In genomic region chr8:104592566-104592965, GRCm38 (mm10) we compare ENCODE assay signal across 11 mouse cellular contexts. TPM values are rescaled to one million over a fixed set of nuclear protein-coding genes. Genes with fewer than 3 reads are reported as not detected.
A peak's percentile ranks its signal among the peaks of the same experiment; 100 is the strongest.
DNase-seq lines count a peak whose midpoint lies in the region; ATAC-seq and TF ChIP-seq lines count a peak whose summit lies in the region.
"Had no signal": no experiment of that assay in that cellular context is flagged by ENCODE, and none has a peak within 500 bp of the region (broad histone marks: within the 10 kb centered on the region; RNA-seq: fewer than 3 reads in every experiment).

No protein-coding gene starts in this region.

- ATAC-seq in lung, embryonic 14.5 days (ENCODE audit: insufficient read depth) = no peak
- no peak for ATAC-seq in hindbrain, embryonic 12.5 days (ENCODE audit: low FRiP score)
- no peak for ATAC-seq in liver, embryonic 13.5 days (ENCODE audit: low read depth)
- no peak for ATAC-seq in stomach, embryonic 16.5 days (ENCODE audit: insufficient read depth, low FRiP score)
- no peak for ATAC-seq in erythroblast, adult 5-6 weeks (replicated peaks; ENCODE audit: low FRiP score, poor library complexity, severe bottlenecking)

- H3K4me3 ChIP-seq in lung, embryonic 14.5 days (ENCODE audit: low read depth, low read length) = no peak overlapping the region
- H3K4me3 ChIP-seq in hindbrain, embryonic 12.5 days = no peak overlapping the region
- 0 out of 2 replicates have a peak overlapping the region, but pooled peaks have one; percentile 74 for H3K4me3 ChIP-seq in liver, embryonic 13.5 days (replicated peaks)
- H3K4me3 ChIP-seq in stomach, embryonic 16.5 days (replicated peaks; ENCODE audit: low read length) = no peak overlapping the region

- TF ChIP-seq CTCF in lung, embryonic 14.5 days (IDR thresholded peaks at IDR 0.05; ENCODE audit: low read depth) = no peak

- H3K4me2 ChIP-seq in lung, embryonic 14.5 days = peak overlapping the region; percentile 80; the same call in 1 of the 2 replicates
- peak overlapping the region; percentile 79 for H3K4me2 ChIP-seq in hindbrain, embryonic 12.5 days (replicated peaks)
- H3K4me2 ChIP-seq in liver, embryonic 13.5 days = peak overlapping the region; percentile 94
- peak overlapping the region; percentile 77 for H3K4me2 ChIP-seq in stomach, embryonic 16.5 days (ENCODE audit: low read depth, low read length)

- peaks cover 34% of the 10 kb centered on the region for H3K36me3 ChIP-seq in lung, embryonic 14.5 days (ENCODE audit: insufficient read depth)
- peaks cover 22% of the 10 kb centered on the region for H3K36me3 ChIP-seq in hindbrain, embryonic 12.5 days
- peaks cover 33% of the 10 kb centered on the region for H3K36me3 ChIP-seq in liver, embryonic 13.5 days
- peaks cover 14% of the 10 kb centered on the region for H3K36me3 ChIP-seq in stomach, embryonic 16.5 days (ENCODE audit: control insufficient read depth, insufficient read depth, low read length)

- 47% methylated on average over 6 of the region's 6 CpGs for WGBS in lung, embryonic 14.5 days
- WGBS in hindbrain, embryonic 12.5 days = 78% methylated on average over 6 of the region's 6 CpGs
- 71% methylated on average over 6 of the region's 6 CpGs for WGBS in liver, embryonic 13.5 days (ENCODE audit: insufficient replicate concordance)
- WGBS in stomach, embryonic 16.5 days = 54% methylated on average over 6 of the region's 6 CpGs

- no peaks in the 10 kb centered on the region for H3K9me3 ChIP-seq in lung, embryonic 14.5 days (ENCODE audit: low read depth, low read length)
- no peaks in the 10 kb centered on the region for H3K9me3 ChIP-seq in hindbrain, embryonic 12.5 days (replicated peaks)
- no peaks in the 10 kb centered on the region for H3K9me3 ChIP-seq in liver, embryonic 13.5 days (replicated peaks)
- no peaks in the 10 kb centered on the region for H3K9me3 ChIP-seq in stomach, embryonic 16.5 days (replicated peaks; ENCODE audit: control insufficient read depth, low read length)
- H3K9me3 ChIP-seq: lung, embryonic 15.5 days had no signal

- no peak overlapping the region for H3K27ac ChIP-seq in lung, embryonic 14.5 days (ENCODE audit: low read depth)
- no peak overlapping the region for H3K27ac ChIP-seq in hindbrain, embryonic 12.5 days
- H3K27ac ChIP-seq in liver, embryonic 13.5 days = no peak overlapping the region
- no peak overlapping the region for H3K27ac ChIP-seq in stomach, embryonic 16.5 days (ENCODE audit: low read length)
- H3K27ac ChIP-seq: lung, embryonic 15.5 days had no signal

- no peak for DNase-seq in lung, embryonic 14.5 days
- DNase-seq in lung, postnatal 14 days = no peak
- DNase-seq in liver, embryonic 13.5 days = no peak
- no peak for DNase-seq in B cell, adult 2 months
- DNase-seq: cerebellum, adult 9-10 months; gastrocnemius, postnatal 14 days; thymus, postnatal 25 days had no signal

- H3K4me1 ChIP-seq in lung, embryonic 14.5 days (ENCODE audit: insufficient read depth) = no peaks in the 10 kb centered on the region
- peaks cover 9% of the 10 kb centered on the region for H3K4me1 ChIP-seq in hindbrain, embryonic 12.5 days
- peaks cover 37% of the 10 kb centered on the region for H3K4me1 ChIP-seq in liver, embryonic 13.5 days (replicated peaks)
- H3K4me1 ChIP-seq in stomach, embryonic 16.5 days (ENCODE audit: control insufficient read depth, insufficient read depth, low read length) = peaks cover 10% of the 10 kb centered on the region; the same call in 1 of the 2 replicates

- no peaks in the 10 kb centered on the region for H3K27me3 ChIP-seq in lung, embryonic 14.5 days (ENCODE audit: insufficient read depth, low read length)
- no peaks in the 10 kb centered on the region for H3K27me3 ChIP-seq in hindbrain, embryonic 12.5 days
- H3K27me3 ChIP-seq in liver, embryonic 13.5 days = no peaks in the 10 kb centered on the region
- no peaks in the 10 kb centered on the region for H3K27me3 ChIP-seq in stomach, embryonic 16.5 days (ENCODE audit: control insufficient read depth, insufficient read depth, low read length)
- H3K27me3 ChIP-seq: lung, embryonic 15.5 days had no signal

- no peak overlapping the region for H3K9ac ChIP-seq in lung, embryonic 14.5 days
- H3K9ac ChIP-seq in hindbrain, embryonic 12.5 days = no peak overlapping the region
- no peak overlapping the region for H3K9ac ChIP-seq in liver, embryonic 13.5 days
- H3K9ac ChIP-seq in stomach, embryonic 16.5 days (ENCODE audit: low read length) = no peak overlapping the region

RNA-seq across cellular contexts. Expression of gene Pdp2, which starts 1.3 kb away (rescaled TPM):
- polyA plus RNA-seq in lung, embryonic 14.5 days (2014; fragmentation: Nextera tagmentation; extraction: Ambion mirVana) = 10.3 and 11.0 TPM in 2 replicates
- polyA plus RNA-seq in hindbrain, embryonic 12.5 days (2016; fragmentation: Nextera tagmentation; extraction: Ambion mirVana) = 13.7 and 14.9 TPM in 2 replicates
- 4.4 and 5.7 TPM in 2 replicates for polyA plus RNA-seq in liver, embryonic 13.5 days (2015; fragmentation: Nextera tagmentation; extraction: Ambion mirVana)
- polyA plus RNA-seq in stomach, embryonic 16.5 days (2015; fragmentation: Nextera tagmentation; extraction: Ambion mirVana) = 13.3 and 14.1 TPM in 2 replicates
- total RNA-seq in erythroblast, adult 5-6 weeks (2015; ENCODE audit: low replicate concordance) = 0.38 and 1.7 TPM in 2 replicates
- total RNA-seq in erythroblast, adult 5-6 weeks (2017; ENCODE audit: low replicate concordance) = 0.98 and 1.3 TPM in 2 replicates

RNA-seq across cellular contexts. Expression of gene Cdh16, which starts 31.6 kb away (rescaled TPM):
- polyA plus RNA-seq in lung, embryonic 14.5 days (2014; fragmentation: Nextera tagmentation; extraction: Ambion mirVana) = 32.2 and 33.7 TPM in 2 replicates
- polyA plus RNA-seq in hindbrain, embryonic 12.5 days (2016; fragmentation: Nextera tagmentation; extraction: Ambion mirVana) = not detected in 2 replicates
- polyA plus RNA-seq in liver, embryonic 13.5 days (2015; fragmentation: Nextera tagmentation; extraction: Ambion mirVana) = not detected in 2 replicates
- 1.6 and 2.0 TPM in 2 replicates for polyA plus RNA-seq in stomach, embryonic 16.5 days (2015; fragmentation: Nextera tagmentation; extraction: Ambion mirVana)
- not detected in 2 replicates for total RNA-seq in erythroblast, adult 5-6 weeks (2015; ENCODE audit: low replicate concordance)
- total RNA-seq in erythroblast, adult 5-6 weeks (2017; ENCODE audit: low replicate concordance) = not detected in 2 replicates
- total RNA-seq: gastrocnemius, postnatal 14 days had no signal

RNA-seq across cellular contexts. Expression of gene Rrad, which starts 38.6 kb away (rescaled TPM):
- polyA plus RNA-seq in lung, embryonic 14.5 days (2014; fragmentation: Nextera tagmentation; extraction: Ambion mirVana) = 10.1 and 14.1 TPM in 2 replicates
- polyA plus RNA-seq in hindbrain, embryonic 12.5 days (2016; fragmentation: Nextera tagmentation; extraction: Ambion mirVana) = 1.9 and 3.8 TPM in 2 replicates
- 0.75 and 0.82 TPM in 2 replicates for polyA plus RNA-seq in liver, embryonic 13.5 days (2015; fragmentation: Nextera tagmentation; extraction: Ambion mirVana)
- 9.2 and 14.4 TPM in 2 replicates for polyA plus RNA-seq in stomach, embryonic 16.5 days (2015; fragmentation: Nextera tagmentation; extraction: Ambion mirVana)
- total RNA-seq in erythroblast, adult 5-6 weeks (2015; ENCODE audit: low replicate concordance) = not detected in 2 replicates
- not detected in 2 replicates for total RNA-seq in erythroblast, adult 5-6 weeks (2017; ENCODE audit: low replicate concordance)

RNA-seq across cellular contexts. Expression of gene Ciao2b, which starts 49.2 kb away (rescaled TPM):
- polyA plus RNA-seq in lung, embryonic 14.5 days (2014; fragmentation: Nextera tagmentation; extraction: Ambion mirVana) = 88.3 and 88.4 TPM in 2 replicates
- polyA plus RNA-seq in hindbrain, embryonic 12.5 days (2016; fragmentation: Nextera tagmentation; extraction: Ambion mirVana) = 98.9 and 107 TPM in 2 replicates
- 64.9 and 65.0 TPM in 2 replicates for polyA plus RNA-seq in liver, embryonic 13.5 days (2015; fragmentation: Nextera tagmentation; extraction: Ambion mirVana)
- 92.6 and 93.6 TPM in 2 replicates for polyA plus RNA-seq in stomach, embryonic 16.5 days (2015; fragmentation: Nextera tagmentation; extraction: Ambion mirVana)
- 1.5 and 5.2 TPM in 2 replicates for total RNA-seq in erythroblast, adult 5-6 weeks (2015; ENCODE audit: low replicate concordance)
- total RNA-seq in erythroblast, adult 5-6 weeks (2017; ENCODE audit: low replicate concordance) = 6.0 and 15.1 TPM in 2 replicates

RNA-seq across cellular contexts. Expression of gene Car7, which starts 58.1 kb away (rescaled TPM):
- 0.32 and 0.45 TPM in 2 replicates for polyA plus RNA-seq in lung, embryonic 14.5 days (2014; fragmentation: Nextera tagmentation; extraction: Ambion mirVana)
- polyA plus RNA-seq in hindbrain, embryonic 12.5 days (2016; fragmentation: Nextera tagmentation; extraction: Ambion mirVana) = 1.2 and 1.5 TPM in 2 replicates
- 3.7 and 4.2 TPM in 2 replicates for polyA plus RNA-seq in liver, embryonic 13.5 days (2015; fragmentation: Nextera tagmentation; extraction: Ambion mirVana)
- 1.5 and 1.6 TPM in 2 replicates for polyA plus RNA-seq in stomach, embryonic 16.5 days (2015; fragmentation: Nextera tagmentation; extraction: Ambion mirVana)
- not detected in 2 replicates for total RNA-seq in erythroblast, adult 5-6 weeks (2015; ENCODE audit: low replicate concordance)
- total RNA-seq in erythroblast, adult 5-6 weeks (2017; ENCODE audit: low replicate concordance) = 0.51 TPM in 1 of 2 replicates, not detected in the other

Comparison
In these comparisons a context has a peak if more than half of its experiments do, and no peak if none do; other contexts are left out.
1. RNA of gene Cdh16, which starts 31.6 kb away (polyA plus RNA-seq): 32.2 to 33.7 TPM in lung, embryonic 14.5 days; 1.6 to 2.0 TPM in stomach, embryonic 16.5 days, not detected in liver, embryonic 13.5 days and not detected in hindbrain, embryonic 12.5 days; every median in the first group is over 10 times any median in the second.
2. Peak in every context shown above with its lines, with median percentiles within 50 percentile points of each other: H3K4me2 ChIP-seq.